Mouse (Mus musculus): Measurements from ENCODE around the gene Dip2a. TPM values are rescaled to one million over a fixed set of nuclear protein-coding genes. Genes with fewer than 3 reads are reported as not detected.

The Dip2a gene
- 17.9 TPM for polyA plus RNA-seq (2014; fragmentation: Illumina TruSeq; extraction: RNeasy Lipid Tissue Mini Kit (QIAGEN cat#74804))

GRCm38 (mm10) chr10:76344711-76345539 lies at the start of gene Dip2a:
Dip2a (minus strand) TSS chr10:76345291.

GRCm38 (mm10) chr10:76253536-76253935 lies 91.6 kb downstream of the Dip2a start, which contains the start of gene S100b:
S100b (plus strand) TSS chr10:76253853.

GRCm38 (mm10) chr10:76237341-76238225 lies 107.5 kb downstream of the Dip2a start, which contains the start of gene Prmt2:
Prmt2 (minus strand) TSS chr10:76237865.

Other genes with a start within 250 kb of the Dip2a start
- gene Slc5a4b, start 234.3 kb downstream of the Dip2a start, polyA plus RNA-seq (2014; fragmentation: Illumina TruSeq; extraction: RNeasy Lipid Tissue Mini Kit (QIAGEN cat#74804)) = 1.8 TPM
- gene Slc5a4a, start 197.8 kb downstream of the Dip2a start, polyA plus RNA-seq (2014; fragmentation: Illumina TruSeq; extraction: RNeasy Lipid Tissue Mini Kit (QIAGEN cat#74804)) = not detected
- gene Prmt2, start 107.4 kb downstream of the Dip2a start, polyA plus RNA-seq (2014; fragmentation: Illumina TruSeq; extraction: RNeasy Lipid Tissue Mini Kit (QIAGEN cat#74804)) = 4.5 TPM
- 2.5 TPM for gene S100b, start 91.4 kb downstream of the Dip2a start, polyA plus RNA-seq (2014; fragmentation: Illumina TruSeq; extraction: RNeasy Lipid Tissue Mini Kit (QIAGEN cat#74804))
- gene AC141477.1, start 95.2 kb upstream of the Dip2a start, polyA plus RNA-seq (2014; fragmentation: Illumina TruSeq; extraction: RNeasy Lipid Tissue Mini Kit (QIAGEN cat#74804)) = not detected
- gene Pcnt, start 97.5 kb upstream of the Dip2a start, polyA plus RNA-seq (2014; fragmentation: Illumina TruSeq; extraction: RNeasy Lipid Tissue Mini Kit (QIAGEN cat#74804)) = 13.0 TPM
- 0.43 TPM for gene 2610028H24Rik, start 103.8 kb upstream of the Dip2a start, polyA plus RNA-seq (2014; fragmentation: Illumina TruSeq; extraction: RNeasy Lipid Tissue Mini Kit (QIAGEN cat#74804))
- 13.4 TPM for gene Mcm3ap, start 123.6 kb upstream of the Dip2a start, polyA plus RNA-seq (2014; fragmentation: Illumina TruSeq; extraction: RNeasy Lipid Tissue Mini Kit (QIAGEN cat#74804))
- 2.3 TPM for gene Ybey, start 123.8 kb upstream of the Dip2a start, polyA plus RNA-seq (2014; fragmentation: Illumina TruSeq; extraction: RNeasy Lipid Tissue Mini Kit (QIAGEN cat#74804))
- 10.8 TPM for gene Lss, start 186.3 kb upstream of the Dip2a start, polyA plus RNA-seq (2014; fragmentation: Illumina TruSeq; extraction: RNeasy Lipid Tissue Mini Kit (QIAGEN cat#74804))
- not detected for gene Spatc1l, start 217.0 kb upstream of the Dip2a start, polyA plus RNA-seq (2014; fragmentation: Illumina TruSeq; extraction: RNeasy Lipid Tissue Mini Kit (QIAGEN cat#74804))
- not detected for gene Ftcd, start 230.4 kb upstream of the Dip2a start, polyA plus RNA-seq (2014; fragmentation: Illumina TruSeq; extraction: RNeasy Lipid Tissue Mini Kit (QIAGEN cat#74804))

All from ovary, adult 10 weeks (tissue).